Mouse (Mus musculus): ENCODE results near the gene Btbd8. TPM values are rescaled to one million over a fixed set of nuclear protein-coding genes. Genes with fewer than 3 reads are reported as not detected.

Gene Btbd8
- polyA plus RNA-seq, 2 experiments: 4.8 to 6.3 TPM

- Histone ChIP-seq H3K4me3 (replicated peaks; ENCODE audit: low read length) (no peak overlapping the region), H3K27me3 (ENCODE audit: control insufficient read depth, insufficient read depth, low read length) (no peaks in the 10 kb centered on the region), H3K9ac (ENCODE audit: low read depth, low read length, severe bottlenecking) (no peak overlapping the region), H3K4me1 (ENCODE audit: control insufficient read depth, insufficient read depth, low read length) (0 out of 2 replicates have a peak, but pooled peaks cover 4% of the 10 kb centered on the region), H3K4me2 (replicated peaks; ENCODE audit: low read depth, low read length, severe bottlenecking) (no peak overlapping the region), H3K9me3 (ENCODE audit: control insufficient read depth, low read length) (no peaks in the 10 kb centered on the region), H3K27ac (replicated peaks; ENCODE audit: low read depth, low read length) (no peak overlapping the region), H3K36me3 (ENCODE audit: control insufficient read depth, insufficient read depth, low read length) (no peaks in the 10 kb centered on the region)
- ATAC-seq (ENCODE audit: low FRiP score, low read depth) (no peak), DNase-seq (ENCODE audit: low spot score) (no peak)
- TF ChIP-seq POLR2A (IDR thresholded peaks at IDR 0.05; ENCODE audit: borderline replicate concordance, extremely low read depth, insufficient read depth, insufficient read length): no peak
- 92% methylated on average over 2 of the region's 2 CpGs for WGBS
Measured at GRCm38 (mm10) chr5:107415098-107415497, 22.7 kb upstream of the Btbd8 start.

GRCm38 (mm10) chr5:107421676-107422075 is 16.1 kb upstream of the Btbd8 start:
- H3K4me1 ChIP-seq (ENCODE audit: control insufficient read depth, insufficient read depth, low read length): no peaks in the 10 kb centered on the region
- no peak for ATAC-seq (ENCODE audit: low FRiP score, low read depth)
- no peaks in the 10 kb centered on the region for H3K36me3 ChIP-seq (ENCODE audit: control insufficient read depth, insufficient read depth, low read length)
- DNase-seq (ENCODE audit: low spot score): peak; percentile 23
- no peak overlapping the region for H3K9ac ChIP-seq (ENCODE audit: low read depth, low read length, severe bottlenecking)
- no peaks in the 10 kb centered on the region for H3K9me3 ChIP-seq (ENCODE audit: control insufficient read depth, low read length)
- no peak overlapping the region for H3K27ac ChIP-seq (replicated peaks; ENCODE audit: low read depth, low read length)
- no peak for TF ChIP-seq POLR2A (IDR thresholded peaks at IDR 0.05; ENCODE audit: borderline replicate concordance, extremely low read depth, insufficient read depth, insufficient read length)
- no peak overlapping the region for H3K4me2 ChIP-seq (replicated peaks; ENCODE audit: low read depth, low read length, severe bottlenecking)
- H3K4me3 ChIP-seq (replicated peaks; ENCODE audit: low read length): no peak overlapping the region
- H3K27me3 ChIP-seq (ENCODE audit: control insufficient read depth, insufficient read depth, low read length): no peaks in the 10 kb centered on the region
- WGBS: 35% methylated on average over 1 of the region's 1 CpGs

GRCm38 (mm10) chr5:107431249-107431648 is 6.5 kb upstream of the Btbd8 start, which contains the start of gene Lpcat2b:
Gene Lpcat2b (plus strand): TSS chr5:107431549.
- 74% methylated on average over 3 of the region's 3 CpGs for WGBS
- H3K4me1 ChIP-seq (ENCODE audit: control insufficient read depth, insufficient read depth, low read length): no peaks in the 10 kb centered on the region
- ATAC-seq (ENCODE audit: low FRiP score, low read depth): no peak

GRCm38 (mm10) chr5:107434001-107434400 is 3.8 kb upstream of the Btbd8 start:
- ATAC-seq (ENCODE audit: low FRiP score, low read depth) (no peak), DNase-seq (ENCODE audit: low spot score) (no peak)
- H3K9ac ChIP-seq (ENCODE audit: low read depth, low read length, severe bottlenecking): no peak overlapping the region
- 0 out of 2 replicates have a peak, but pooled peaks cover 5% of the 10 kb centered on the region for H3K4me1 ChIP-seq (ENCODE audit: control insufficient read depth, insufficient read depth, low read length)
- no peaks in the 10 kb centered on the region for H3K27me3 ChIP-seq (ENCODE audit: control insufficient read depth, insufficient read depth, low read length)
- no peak overlapping the region for H3K27ac ChIP-seq (replicated peaks; ENCODE audit: low read depth, low read length)
- H3K36me3 ChIP-seq (ENCODE audit: control insufficient read depth, insufficient read depth, low read length): no peaks in the 10 kb centered on the region
- no peak for TF ChIP-seq POLR2A (IDR thresholded peaks at IDR 0.05; ENCODE audit: borderline replicate concordance, extremely low read depth, insufficient read depth, insufficient read length)
- 68% methylated on average over 5 of the region's 5 CpGs for WGBS
- no peak overlapping the region for H3K4me2 ChIP-seq (replicated peaks; ENCODE audit: low read depth, low read length, severe bottlenecking)
- no peak overlapping the region for H3K4me3 ChIP-seq (replicated peaks; ENCODE audit: low read length)
- no peaks in the 10 kb centered on the region for H3K9me3 ChIP-seq (ENCODE audit: control insufficient read depth, low read length)

More at GRCm38 (mm10) chr5:107431249-107431648, 6.5 kb upstream of the Btbd8 start, which contains the start of gene Lpcat2b:
- DNase-seq (ENCODE audit: low spot score): no peak
- H3K9me3 ChIP-seq (ENCODE audit: control insufficient read depth, low read length): no peaks in the 10 kb centered on the region
- no peak within 1 kb of the TSS for H3K9ac ChIP-seq (ENCODE audit: low read depth, low read length, severe bottlenecking)
- no peak within 1 kb of the TSS for H3K27ac ChIP-seq (replicated peaks; ENCODE audit: low read depth, low read length)
- TF ChIP-seq POLR2A (IDR thresholded peaks at IDR 0.05; ENCODE audit: borderline replicate concordance, extremely low read depth, insufficient read depth, insufficient read length): no peak
- no peaks in the 10 kb centered on the region for H3K36me3 ChIP-seq (ENCODE audit: control insufficient read depth, insufficient read depth, low read length)
- no peak within 1 kb of the TSS for H3K4me2 ChIP-seq (replicated peaks; ENCODE audit: low read depth, low read length, severe bottlenecking)
- no peaks in the 10 kb centered on the region for H3K27me3 ChIP-seq (ENCODE audit: control insufficient read depth, insufficient read depth, low read length)
- no peak within 1 kb of the TSS for H3K4me3 ChIP-seq (replicated peaks; ENCODE audit: low read length)

DNA sequence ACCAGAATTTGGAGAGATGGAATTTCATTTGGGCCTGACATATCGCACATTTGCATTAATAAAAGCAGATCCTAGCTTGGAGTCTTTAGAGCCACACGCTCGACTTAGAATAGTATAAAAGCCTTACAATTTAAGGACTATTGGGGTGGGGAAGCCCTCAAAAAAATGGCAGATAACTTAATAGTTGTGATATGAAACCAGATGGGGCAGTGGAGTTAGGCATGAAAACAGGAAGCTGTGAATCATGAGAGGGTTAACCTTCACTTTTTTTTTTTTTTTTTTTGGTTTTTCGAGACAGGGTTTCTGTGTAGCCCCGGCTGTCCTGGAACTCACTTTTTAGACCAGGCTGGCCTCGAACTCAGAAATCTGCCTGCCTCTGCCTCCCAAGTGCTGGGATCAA is 1.6 kb upstream of the Btbd8 start:
- DNase-seq (ENCODE audit: low spot score) (no peak), ATAC-seq (ENCODE audit: low FRiP score, low read depth) (no peak)
- H3K27ac ChIP-seq (replicated peaks; ENCODE audit: low read depth, low read length): no peak overlapping the region
- 90% methylated on average over 6 of the region's 6 CpGs for WGBS
- H3K9me3 ChIP-seq (ENCODE audit: control insufficient read depth, low read length): no peaks in the 10 kb centered on the region
- TF ChIP-seq POLR2A (IDR thresholded peaks at IDR 0.05; ENCODE audit: borderline replicate concordance, extremely low read depth, insufficient read depth, insufficient read length): no peak
- H3K4me1 ChIP-seq (ENCODE audit: control insufficient read depth, insufficient read depth, low read length): 0 out of 2 replicates have a peak, but pooled peaks cover 5% of the 10 kb centered on the region
- H3K36me3 ChIP-seq (ENCODE audit: control insufficient read depth, insufficient read depth, low read length): no peaks in the 10 kb centered on the region
- H3K4me2 ChIP-seq (replicated peaks; ENCODE audit: low read depth, low read length, severe bottlenecking): no peak overlapping the region
- H3K27me3 ChIP-seq (ENCODE audit: control insufficient read depth, insufficient read depth, low read length): no peaks in the 10 kb centered on the region
- no peak overlapping the region for H3K9ac ChIP-seq (ENCODE audit: low read depth, low read length, severe bottlenecking)
- no peak overlapping the region for H3K4me3 ChIP-seq (replicated peaks; ENCODE audit: low read length)

Measured in limb, embryonic 14.5 days (tissue).